Mouse (Mus musculus) brain, adult 2 months (tissue): ENCODE results near the gene Rfx3.

ENCODE experiments used
- DNase-seq: peaks from one replicate; pipeline ENCODE4 v3.0.0; 2011; ENCODE audit warnings: low read depth, low spot score

The Rfx3 gene

GRCm38 (mm10) chr19:27905976-27906375 is 105.0 kb downstream of the Rfx3 start:
- DNase-seq = no peak

GRCm38 (mm10) chr19:27905172-27905571 is 105.8 kb downstream of the Rfx3 start:
- no peak for DNase-seq

GRCm38 (mm10) chr19:27904655-27905054 is 106.3 kb downstream of the Rfx3 start:
- peak; percentile 94 for DNase-seq

- DNase-seq = peak; percentile 48
Measured at GRCm38 (mm10) chr19:27904209-27904608, 106.8 kb downstream of the Rfx3 start.

- no peak for DNase-seq
Measured at GRCm38 (mm10) chr19:27902601-27903000, 108.4 kb downstream of the Rfx3 start.

GRCm38 (mm10) chr19:27901693-27902092 is 109.3 kb downstream of the Rfx3 start:
- no peak for DNase-seq

GRCm38 (mm10) chr19:27884520-27884919 is 126.4 kb downstream of the Rfx3 start:
- DNase-seq = no peak

- DNase-seq = no peak
Measured at GRCm38 (mm10) chr19:27877429-27877828, 133.5 kb downstream of the Rfx3 start.

- no peak for DNase-seq
Measured at GRCm38 (mm10) chr19:27870794-27871193, 140.2 kb downstream of the Rfx3 start.

GRCm38 (mm10) chr19:27859641-27860040 is 151.3 kb downstream of the Rfx3 start:
- DNase-seq = no peak

- no peak for DNase-seq
Measured at GRCm38 (mm10) chr19:27848946-27849345, 162.0 kb downstream of the Rfx3 start.

- peak; percentile 52 for DNase-seq
Measured at GRCm38 (mm10) chr19:27847055-27847454, 163.9 kb downstream of the Rfx3 start.

- DNase-seq = peak; percentile 84
Measured at GRCm38 (mm10) chr19:27838635-27839034, 172.3 kb downstream of the Rfx3 start.

GRCm38 (mm10) chr19:27838041-27838440 is 172.9 kb downstream of the Rfx3 start:
- DNase-seq = peak; percentile 51

GRCm38 (mm10) chr19:27832448-27832847 is 178.5 kb downstream of the Rfx3 start:
- no peak for DNase-seq

GRCm38 (mm10) chr19:27828316-27828715 is 182.7 kb downstream of the Rfx3 start:
- DNase-seq = peak; percentile 37

- DNase-seq = no peak
Measured at GRCm38 (mm10) chr19:27817661-27818060, 193.3 kb downstream of the Rfx3 start.

GRCm38 (mm10) chr19:27780030-27780429 is 230.9 kb downstream of the Rfx3 start:
- peak; percentile 75 for DNase-seq

GRCm38 (mm10) chr19:27770716-27771265 is 240.2 kb downstream of the Rfx3 start:
- DNase-seq = no peak

GRCm38 (mm10) chr19:27768444-27768843 is 242.5 kb downstream of the Rfx3 start:
- DNase-seq = peak; percentile 67

GRCm38 (mm10) chr19:27760309-27760708 is 250.7 kb downstream of the Rfx3 start:
- no peak for DNase-seq

GRCm38 (mm10) chr19:27759347-27759746 is 251.6 kb downstream of the Rfx3 start:
- peak; percentile 41 for DNase-seq

- no peak for DNase-seq
Measured at GRCm38 (mm10) chr19:27747301-27747700, 263.7 kb downstream of the Rfx3 start.

GRCm38 (mm10) chr19:27738908-27739307 is 272.1 kb downstream of the Rfx3 start:
- no peak for DNase-seq
